Mouse (Mus musculus): ENCODE measurements at regions not wholly inside any gene's neighbourhood (a gene's known extent, or its start where the extent isn't known, plus 50 kb on each side); places are given as distances from the start of the nearest gene placed in this dataset.

DNA sequence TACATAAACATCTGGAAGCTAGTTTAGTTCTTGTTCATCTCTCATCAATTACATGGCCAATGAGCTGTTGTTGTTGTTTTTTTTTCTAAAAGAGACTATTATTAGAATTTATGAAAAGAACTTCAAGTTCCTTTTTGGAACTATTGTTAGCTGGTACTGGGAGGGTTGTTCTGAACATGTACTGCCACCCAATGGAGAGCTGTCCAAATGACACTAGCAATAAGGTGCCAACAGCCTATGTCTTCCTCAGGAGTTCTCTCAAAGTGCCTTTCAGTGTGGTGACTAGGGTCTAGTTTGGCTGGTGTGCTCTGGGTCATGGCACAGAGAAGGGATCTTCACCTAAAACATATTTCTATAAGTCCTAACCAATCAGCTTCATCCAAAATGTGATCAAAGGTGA, 60.6 kb upstream of the Mocs2 start:
- TF ChIP-seq CTCF (IDR thresholded peaks at IDR 0.05; ENCODE audit: low read depth, low read length) (peak; percentile 43), POLR2A (IDR thresholded peaks at IDR 0.05; ENCODE audit: extremely low read depth, insufficient read depth, low read length) (no peak)

All from liver, adult 2 months (tissue).